Mouse (Mus musculus): ENCODE results near the gene Dcst2. TPM values are rescaled to one million over a fixed set of nuclear protein-coding genes. Genes with fewer than 3 reads are reported as not detected.

Gene Dcst2
- polyA plus RNA-seq, 1 experiment from 2014 or later, result not detected

- Histone ChIP-seq H3K27me3 (ENCODE audit: control insufficient read depth, insufficient read depth, low read length) (peaks cover 16% of the 10 kb centered on the region), H3K27ac (ENCODE audit: low read length) (peak within 1 kb of the TSS; percentile 73), H3K4me3 (ENCODE audit: low read length) (peak within 1 kb of the TSS; percentile 86), H3K36me3 (ENCODE audit: control insufficient read depth, insufficient read depth) (no peaks in the 10 kb centered on the region; the same call in 1 of the 2 replicates), H3K9ac (ENCODE audit: low read length) (peak within 1 kb of the TSS; percentile 79), H3K4me2 (ENCODE audit: low read depth, low read length) (peak within 1 kb of the TSS; percentile 99), H3K4me1 (ENCODE audit: control insufficient read depth, insufficient read depth, low read length) (peaks cover 8% of the 10 kb centered on the region), H3K9me3 (replicated peaks; ENCODE audit: control insufficient read depth, low read length) (no peaks in the 10 kb centered on the region)
- peak; percentile 83 for ATAC-seq (replicated peaks; ENCODE audit: extremely low read depth, insufficient read depth, low FRiP score)
- under 1% methylated on average over 59 of the region's 59 CpGs for WGBS
Measured at GRCm38 (mm10) chr3:89349869-89350501, 11.8 kb upstream of the Dcst2 start, which contains the start of gene Adam15. TSS of gene Adam15 (minus strand) at chr3:89349996.

- Histone ChIP-seq H3K27ac (ENCODE audit: low read length) (no peak overlapping the region), H3K4me3 (ENCODE audit: low read length) (no peak overlapping the region), H3K4me2 (ENCODE audit: low read depth, low read length) (no peak overlapping the region), H3K27me3 (ENCODE audit: control insufficient read depth, insufficient read depth, low read length) (peaks cover 19% of the 10 kb centered on the region), H3K4me1 (ENCODE audit: control insufficient read depth, insufficient read depth, low read length) (peaks cover 8% of the 10 kb centered on the region), H3K36me3 (ENCODE audit: control insufficient read depth, insufficient read depth) (no peaks in the 10 kb centered on the region), H3K9me3 (replicated peaks; ENCODE audit: control insufficient read depth, low read length) (no peaks in the 10 kb centered on the region), H3K9ac (ENCODE audit: low read length) (no peak overlapping the region)
- WGBS, result 68% methylated on average over 5 of the region's 5 CpGs
- ATAC-seq (replicated peaks; ENCODE audit: extremely low read depth, insufficient read depth, low FRiP score), result no peak
Measured at GRCm38 (mm10) chr3:89351271-89351670, 10.5 kb upstream of the Dcst2 start.

GRCm38 (mm10) chr3:89354816-89355511 lies 6.8 kb upstream of the Dcst2 start:
- WGBS, result 17% methylated on average over 5 of the region's 5 CpGs
- Histone ChIP-seq H3K9ac (ENCODE audit: low read length) (no peak overlapping the region), H3K27me3 (ENCODE audit: control insufficient read depth, insufficient read depth, low read length) (peaks cover 16% of the 10 kb centered on the region), H3K4me1 (ENCODE audit: control insufficient read depth, insufficient read depth, low read length) (peaks cover 6% of the 10 kb centered on the region; the same call in 1 of the 2 replicates), H3K9me3 (replicated peaks; ENCODE audit: control insufficient read depth, low read length) (no peaks in the 10 kb centered on the region), H3K36me3 (ENCODE audit: control insufficient read depth, insufficient read depth) (no peaks in the 10 kb centered on the region), H3K27ac (ENCODE audit: low read length) (no peak overlapping the region; the same call in 1 of the 2 replicates), H3K4me3 (ENCODE audit: low read length) (no peak overlapping the region), H3K4me2 (ENCODE audit: low read depth, low read length) (no peak overlapping the region)
- ATAC-seq (replicated peaks; ENCODE audit: extremely low read depth, insufficient read depth, low FRiP score), result peak; percentile 25; the same call in 1 of the 2 replicates

GRCm38 (mm10) chr3:89355512-89355902 lies 6.3 kb upstream of the Dcst2 start:
- Histone ChIP-seq H3K36me3 (ENCODE audit: control insufficient read depth, insufficient read depth) (no peaks in the 10 kb centered on the region), H3K4me3 (ENCODE audit: low read length) (no peak overlapping the region), H3K9me3 (replicated peaks; ENCODE audit: control insufficient read depth, low read length) (no peaks in the 10 kb centered on the region), H3K27me3 (ENCODE audit: control insufficient read depth, insufficient read depth, low read length) (peaks cover 16% of the 10 kb centered on the region), H3K9ac (ENCODE audit: low read length) (no peak overlapping the region), H3K4me1 (ENCODE audit: control insufficient read depth, insufficient read depth, low read length) (peaks cover under 1% of the 10 kb centered on the region; the same call in 1 of the 2 replicates), H3K27ac (ENCODE audit: low read length) (no peak overlapping the region), H3K4me2 (ENCODE audit: low read depth, low read length) (no peak overlapping the region)
- ATAC-seq (replicated peaks; ENCODE audit: extremely low read depth, insufficient read depth, low FRiP score), result no peak
- WGBS, result 74% methylated on average over 6 of the region's 6 CpGs

- Histone ChIP-seq H3K36me3 (ENCODE audit: control insufficient read depth, insufficient read depth) (no peaks in the 10 kb centered on the region), H3K27ac (ENCODE audit: low read length) (no peak overlapping the region), H3K9ac (ENCODE audit: low read length) (no peak overlapping the region), H3K4me3 (ENCODE audit: low read length) (no peak overlapping the region), H3K4me2 (ENCODE audit: low read depth, low read length) (no peak overlapping the region), H3K4me1 (ENCODE audit: control insufficient read depth, insufficient read depth, low read length) (no peaks in the 10 kb centered on the region), H3K27me3 (ENCODE audit: control insufficient read depth, insufficient read depth, low read length) (peaks cover 16% of the 10 kb centered on the region), H3K9me3 (replicated peaks; ENCODE audit: control insufficient read depth, low read length) (no peaks in the 10 kb centered on the region)
- ATAC-seq (replicated peaks; ENCODE audit: extremely low read depth, insufficient read depth, low FRiP score), result no peak
- WGBS, result 63% methylated on average over 9 of the region's 9 CpGs
Measured at GRCm38 (mm10) chr3:89356029-89356428, 5.7 kb upstream of the Dcst2 start.

- ATAC-seq (replicated peaks; ENCODE audit: extremely low read depth, insufficient read depth, low FRiP score), result no peak
- whole genome bisulfite sequencing, result 71% methylated on average over 6 of the region's 6 CpGs
- H3K27me3 ChIP-seq (ENCODE audit: control insufficient read depth, insufficient read depth, low read length), result 0 out of 2 replicates have a peak, but pooled peaks cover 4% of the 10 kb centered on the region
- H3K27ac ChIP-seq (ENCODE audit: low read length), result no peak overlapping the region
- no peak overlapping the region for H3K4me3 ChIP-seq (ENCODE audit: low read length)
- H3K36me3 ChIP-seq (ENCODE audit: control insufficient read depth, insufficient read depth), result no peaks in the 10 kb centered on the region
- H3K9me3 ChIP-seq (replicated peaks; ENCODE audit: control insufficient read depth, low read length), result no peaks in the 10 kb centered on the region
- H3K9ac ChIP-seq (ENCODE audit: low read length), result no peak overlapping the region
- no peaks in the 10 kb centered on the region for H3K4me1 ChIP-seq (ENCODE audit: control insufficient read depth, insufficient read depth, low read length)
- H3K4me2 ChIP-seq (ENCODE audit: low read depth, low read length), result no peak overlapping the region
Measured at GRCm38 (mm10) chr3:89359630-89360029, 2.1 kb upstream of the Dcst2 start.

- 56% methylated on average over 3 of the region's 3 CpGs for WGBS
- Histone ChIP-seq H3K36me3 (ENCODE audit: control insufficient read depth, insufficient read depth) (no peaks in the 10 kb centered on the region), H3K27me3 (ENCODE audit: control insufficient read depth, insufficient read depth, low read length) (0 out of 2 replicates have a peak, but pooled peaks cover 4% of the 10 kb centered on the region), H3K4me1 (ENCODE audit: control insufficient read depth, insufficient read depth, low read length) (no peaks in the 10 kb centered on the region), H3K27ac (ENCODE audit: low read length) (no peak overlapping the region), H3K4me2 (ENCODE audit: low read depth, low read length) (no peak overlapping the region), H3K9ac (ENCODE audit: low read length) (no peak overlapping the region), H3K9me3 (replicated peaks; ENCODE audit: control insufficient read depth, low read length) (no peaks in the 10 kb centered on the region), H3K4me3 (ENCODE audit: low read length) (no peak overlapping the region)
- no peak for ATAC-seq (replicated peaks; ENCODE audit: extremely low read depth, insufficient read depth, low FRiP score)
Measured at GRCm38 (mm10) chr3:89360237-89360636, 1.5 kb upstream of the Dcst2 start.

- Histone ChIP-seq H3K9ac (ENCODE audit: low read length) (no peak overlapping the region), H3K36me3 (ENCODE audit: control insufficient read depth, insufficient read depth) (no peaks in the 10 kb centered on the region), H3K27me3 (ENCODE audit: control insufficient read depth, insufficient read depth, low read length) (no peaks in the 10 kb centered on the region), H3K4me1 (ENCODE audit: control insufficient read depth, insufficient read depth, low read length) (no peaks in the 10 kb centered on the region), H3K9me3 (replicated peaks; ENCODE audit: control insufficient read depth, low read length) (no peaks in the 10 kb centered on the region), H3K4me3 (ENCODE audit: low read length) (no peak overlapping the region), H3K27ac (ENCODE audit: low read length) (no peak overlapping the region), H3K4me2 (ENCODE audit: low read depth, low read length) (no peak overlapping the region)
- WGBS, result 67% methylated on average over 8 of the region's 8 CpGs
- ATAC-seq (replicated peaks; ENCODE audit: extremely low read depth, insufficient read depth, low FRiP score), result no peak
Measured at GRCm38 (mm10) chr3:89364631-89365030, 2.9 kb downstream of the Dcst2 start.

- 86% methylated on average over 11 of the region's 11 CpGs for WGBS
- no peak for ATAC-seq (replicated peaks; ENCODE audit: extremely low read depth, insufficient read depth, low FRiP score)
- no peak within 1 kb of the TSS for H3K9ac ChIP-seq (ENCODE audit: low read length)
Measured at GRCm38 (mm10) chr3:89365153-89365485, 3.3 kb downstream of the Dcst2 start, which contains the start of gene Dcst1. TSS of gene Dcst1 (minus strand) at chr3:89365253.

More at GRCm38 (mm10) chr3:89365153-89365485, 3.3 kb downstream of the Dcst2 start, which contains the start of gene Dcst1:
- H3K4me2 ChIP-seq (ENCODE audit: low read depth, low read length), result no peak within 1 kb of the TSS
- no peaks in the 10 kb centered on the region for H3K9me3 ChIP-seq (replicated peaks; ENCODE audit: control insufficient read depth, low read length)
- no peaks in the 10 kb centered on the region for H3K27me3 ChIP-seq (ENCODE audit: control insufficient read depth, insufficient read depth, low read length)
- no peak within 1 kb of the TSS for H3K4me3 ChIP-seq (ENCODE audit: low read length)
- H3K4me1 ChIP-seq (ENCODE audit: control insufficient read depth, insufficient read depth, low read length), result no peaks in the 10 kb centered on the region
- H3K36me3 ChIP-seq (ENCODE audit: control insufficient read depth, insufficient read depth), result no peaks in the 10 kb centered on the region
- H3K27ac ChIP-seq (ENCODE audit: low read length), result no peak within 1 kb of the TSS
